Mouse (Mus musculus) liver, embryonic 14.5 days (tissue): ENCODE measurements around the gene Myrfl.

ENCODE experiments used
- CTCF ChIP-seq: IDR thresholded peaks from 2 replicates; pipeline ENCODE4 v1.5.1; 2016; ENCODE audit warnings: antibody characterized with exemption, low read depth, control low read depth
- EP300 ChIP-seq: IDR thresholded peaks from 2 replicates; pipeline ENCODE4 v1.6.1; 2016; ENCODE audit warnings: antibody characterized with exemption, low read depth

GRCm38 (mm10) chr10:116771215-116771935, 125.3 kb downstream of the Myrfl start:
- TF ChIP-seq CTCF: no peak
- no peak for TF ChIP-seq EP300
